Mouse (Mus musculus): ENCODE data around the gene Thbd. TPM values are rescaled to one million over a fixed set of nuclear protein-coding genes. Genes with fewer than 3 reads are reported as not detected.

Thbd gene
- polyA plus RNA-seq, 1 experiment from 2014 or later: 7.3 TPM

- Histone ChIP-seq H3K4me2 (ENCODE audit: low read length) (no peak overlapping the region), H3K9me3 (ENCODE audit: control insufficient read depth, low read length) (no peaks in the 10 kb centered on the region), H3K36me3 (ENCODE audit: control insufficient read depth, insufficient read depth) (no peaks in the 10 kb centered on the region), H3K9ac (replicated peaks; ENCODE audit: low read depth, low read length) (no peak overlapping the region), H3K27ac (ENCODE audit: low read length) (no peak overlapping the region), H3K4me3 (replicated peaks; ENCODE audit: low read length) (no peak overlapping the region), H3K27me3 (replicated peaks; ENCODE audit: control insufficient read depth, insufficient read depth, low read length) (no peaks in the 10 kb centered on the region), H3K4me1 (replicated peaks; ENCODE audit: control insufficient read depth, insufficient read depth, low read length) (no peaks in the 10 kb centered on the region)
- no peak for ATAC-seq
Observed at GRCm38 (mm10) chr2:148429001-148429505, 21.1 kb upstream of the Thbd start.

GRCm38 (mm10) chr2:148428523-148428922, 20.5 kb upstream of the Thbd start:
- no peaks in the 10 kb centered on the region for H3K9me3 ChIP-seq (ENCODE audit: control insufficient read depth, low read length)
- no peak overlapping the region for H3K27ac ChIP-seq (ENCODE audit: low read length)
- H3K4me2 ChIP-seq (ENCODE audit: low read length): no peak overlapping the region
- H3K36me3 ChIP-seq (ENCODE audit: control insufficient read depth, insufficient read depth): no peaks in the 10 kb centered on the region
- H3K9ac ChIP-seq (replicated peaks; ENCODE audit: low read depth, low read length): no peak overlapping the region
- ATAC-seq: no peak
- H3K4me3 ChIP-seq (replicated peaks; ENCODE audit: low read length): no peak overlapping the region
- WGBS: 84% methylated on average over 3 of the region's 3 CpGs
- no peaks in the 10 kb centered on the region for H3K4me1 ChIP-seq (replicated peaks; ENCODE audit: control insufficient read depth, insufficient read depth, low read length)
- no peaks in the 10 kb centered on the region for H3K27me3 ChIP-seq (replicated peaks; ENCODE audit: control insufficient read depth, insufficient read depth, low read length)

GRCm38 (mm10) chr2:148427553-148427952, 19.6 kb upstream of the Thbd start:
- H3K27me3 ChIP-seq (replicated peaks; ENCODE audit: control insufficient read depth, insufficient read depth, low read length): no peaks in the 10 kb centered on the region
- no peaks in the 10 kb centered on the region for H3K9me3 ChIP-seq (ENCODE audit: control insufficient read depth, low read length)
- no peak overlapping the region for H3K27ac ChIP-seq (ENCODE audit: low read length)
- 69% methylated on average over 3 of the region's 3 CpGs for WGBS
- H3K4me2 ChIP-seq (ENCODE audit: low read length): no peak overlapping the region
- ATAC-seq: no peak
- H3K4me3 ChIP-seq (replicated peaks; ENCODE audit: low read length): no peak overlapping the region
- no peak overlapping the region for H3K9ac ChIP-seq (replicated peaks; ENCODE audit: low read depth, low read length)
- H3K36me3 ChIP-seq (ENCODE audit: control insufficient read depth, insufficient read depth): no peaks in the 10 kb centered on the region
- no peaks in the 10 kb centered on the region for H3K4me1 ChIP-seq (replicated peaks; ENCODE audit: control insufficient read depth, insufficient read depth, low read length)

- Histone ChIP-seq H3K9ac (replicated peaks; ENCODE audit: low read depth, low read length) (no peak overlapping the region), H3K4me2 (ENCODE audit: low read length) (no peak overlapping the region), H3K4me1 (replicated peaks; ENCODE audit: control insufficient read depth, insufficient read depth, low read length) (no peaks in the 10 kb centered on the region), H3K27ac (ENCODE audit: low read length) (no peak overlapping the region), H3K4me3 (replicated peaks; ENCODE audit: low read length) (no peak overlapping the region), H3K9me3 (ENCODE audit: control insufficient read depth, low read length) (no peaks in the 10 kb centered on the region), H3K27me3 (replicated peaks; ENCODE audit: control insufficient read depth, insufficient read depth, low read length) (no peaks in the 10 kb centered on the region), H3K36me3 (ENCODE audit: control insufficient read depth, insufficient read depth) (no peaks in the 10 kb centered on the region)
- no peak for ATAC-seq
- 82% methylated on average over 5 of the region's 5 CpGs for WGBS
Observed at GRCm38 (mm10) chr2:148425709-148426382, 17.9 kb upstream of the Thbd start.

- no peak overlapping the region for H3K4me3 ChIP-seq (replicated peaks; ENCODE audit: low read length)
- 62% methylated on average over 1 of the region's 1 CpGs for WGBS
Observed at GRCm38 (mm10) chr2:148421706-148422105, 13.7 kb upstream of the Thbd start.

GRCm38 (mm10) chr2:148421112-148421511, 13.1 kb upstream of the Thbd start:
- Histone ChIP-seq H3K27me3 (replicated peaks; ENCODE audit: control insufficient read depth, insufficient read depth, low read length) (no peaks in the 10 kb centered on the region), H3K4me3 (replicated peaks; ENCODE audit: low read length) (no peak overlapping the region), H3K27ac (ENCODE audit: low read length) (no peak overlapping the region), H3K9ac (replicated peaks; ENCODE audit: low read depth, low read length) (no peak overlapping the region), H3K4me1 (replicated peaks; ENCODE audit: control insufficient read depth, insufficient read depth, low read length) (no peaks in the 10 kb centered on the region), H3K4me2 (ENCODE audit: low read length) (no peak overlapping the region), H3K36me3 (ENCODE audit: control insufficient read depth, insufficient read depth) (no peaks in the 10 kb centered on the region), H3K9me3 (ENCODE audit: control insufficient read depth, low read length) (no peaks in the 10 kb centered on the region)
- ATAC-seq: no peak
- WGBS: 59% methylated on average over 1 of the region's 1 CpGs

More at GRCm38 (mm10) chr2:148421706-148422105, 13.7 kb upstream of the Thbd start:
- H3K36me3 ChIP-seq (ENCODE audit: control insufficient read depth, insufficient read depth): no peaks in the 10 kb centered on the region
- no peak overlapping the region for H3K4me2 ChIP-seq (ENCODE audit: low read length)
- H3K9ac ChIP-seq (replicated peaks; ENCODE audit: low read depth, low read length): no peak overlapping the region
- ATAC-seq: no peak
- H3K4me1 ChIP-seq (replicated peaks; ENCODE audit: control insufficient read depth, insufficient read depth, low read length): no peaks in the 10 kb centered on the region
- H3K9me3 ChIP-seq (ENCODE audit: control insufficient read depth, low read length): no peaks in the 10 kb centered on the region
- H3K27me3 ChIP-seq (replicated peaks; ENCODE audit: control insufficient read depth, insufficient read depth, low read length): no peaks in the 10 kb centered on the region
- H3K27ac ChIP-seq (ENCODE audit: low read length): no peak overlapping the region

- Histone ChIP-seq H3K27ac (ENCODE audit: low read length) (no peak overlapping the region), H3K4me1 (replicated peaks; ENCODE audit: control insufficient read depth, insufficient read depth, low read length) (no peaks in the 10 kb centered on the region), H3K27me3 (replicated peaks; ENCODE audit: control insufficient read depth, insufficient read depth, low read length) (no peaks in the 10 kb centered on the region), H3K4me3 (replicated peaks; ENCODE audit: low read length) (no peak overlapping the region), H3K36me3 (ENCODE audit: control insufficient read depth, insufficient read depth) (no peaks in the 10 kb centered on the region), H3K9ac (replicated peaks; ENCODE audit: low read depth, low read length) (no peak overlapping the region), H3K9me3 (ENCODE audit: control insufficient read depth, low read length) (no peaks in the 10 kb centered on the region), H3K4me2 (ENCODE audit: low read length) (no peak overlapping the region)
- no peak for ATAC-seq
- 83% methylated on average over 2 of the region's 2 CpGs for WGBS
Observed at GRCm38 (mm10) chr2:148419776-148420175, 11.8 kb upstream of the Thbd start.

- Histone ChIP-seq H3K27ac (ENCODE audit: low read length) (no peak overlapping the region), H3K27me3 (replicated peaks; ENCODE audit: control insufficient read depth, insufficient read depth, low read length) (no peaks in the 10 kb centered on the region), H3K4me1 (replicated peaks; ENCODE audit: control insufficient read depth, insufficient read depth, low read length) (no peaks in the 10 kb centered on the region), H3K4me2 (ENCODE audit: low read length) (no peak overlapping the region), H3K4me3 (replicated peaks; ENCODE audit: low read length) (no peak overlapping the region), H3K9ac (replicated peaks; ENCODE audit: low read depth, low read length) (no peak overlapping the region), H3K9me3 (ENCODE audit: control insufficient read depth, low read length) (no peaks in the 10 kb centered on the region), H3K36me3 (ENCODE audit: control insufficient read depth, insufficient read depth) (no peaks in the 10 kb centered on the region)
- ATAC-seq: no peak
- 71% methylated on average over 3 of the region's 3 CpGs for WGBS
Observed at GRCm38 (mm10) chr2:148419151-148419550, 11.2 kb upstream of the Thbd start.

- Histone ChIP-seq H3K27ac (ENCODE audit: low read length) (no peak overlapping the region), H3K27me3 (replicated peaks; ENCODE audit: control insufficient read depth, insufficient read depth, low read length) (peaks cover 30% of the 10 kb centered on the region), H3K4me2 (ENCODE audit: low read length) (no peak overlapping the region), H3K9me3 (ENCODE audit: control insufficient read depth, low read length) (no peaks in the 10 kb centered on the region), H3K9ac (replicated peaks; ENCODE audit: low read depth, low read length) (no peak overlapping the region), H3K4me3 (replicated peaks; ENCODE audit: low read length) (no peak overlapping the region), H3K36me3 (ENCODE audit: control insufficient read depth, insufficient read depth) (no peaks in the 10 kb centered on the region), H3K4me1 (replicated peaks; ENCODE audit: control insufficient read depth, insufficient read depth, low read length) (peaks cover 23% of the 10 kb centered on the region)
- 96% methylated on average over 1 of the region's 1 CpGs for WGBS
- ATAC-seq: no peak
Observed at GRCm38 (mm10) chr2:148409821-148410220, 1.8 kb upstream of the Thbd start.

- Histone ChIP-seq H3K36me3 (ENCODE audit: control insufficient read depth, insufficient read depth) (no peaks in the 10 kb centered on the region), H3K4me2 (ENCODE audit: low read length) (no peak overlapping the region), H3K4me1 (replicated peaks; ENCODE audit: control insufficient read depth, insufficient read depth, low read length) (peaks cover 23% of the 10 kb centered on the region), H3K4me3 (replicated peaks; ENCODE audit: low read length) (no peak overlapping the region), H3K9ac (replicated peaks; ENCODE audit: low read depth, low read length) (no peak overlapping the region), H3K27ac (ENCODE audit: low read length) (no peak overlapping the region), H3K9me3 (ENCODE audit: control insufficient read depth, low read length) (no peaks in the 10 kb centered on the region), H3K27me3 (replicated peaks; ENCODE audit: control insufficient read depth, insufficient read depth, low read length) (peaks cover 30% of the 10 kb centered on the region)
- ATAC-seq: peak; percentile 76
- WGBS: 17% methylated on average over 9 of the region's 9 CpGs
Observed at GRCm38 (mm10) chr2:148409141-148409540, 1.2 kb upstream of the Thbd start.

Data from forebrain, embryonic 16.5 days (tissue).